Mouse (Mus musculus): Measurements from ENCODE around the gene Rai1.
A peak's percentile ranks its signal among the peaks of the same experiment; 100 is the strongest.

Rai1 gene

GRCm38 (mm10) chr11:60195108-60195507 is 90.3 kb downstream of the Rai1 start:
- no peak for DNase-seq

DNA sequence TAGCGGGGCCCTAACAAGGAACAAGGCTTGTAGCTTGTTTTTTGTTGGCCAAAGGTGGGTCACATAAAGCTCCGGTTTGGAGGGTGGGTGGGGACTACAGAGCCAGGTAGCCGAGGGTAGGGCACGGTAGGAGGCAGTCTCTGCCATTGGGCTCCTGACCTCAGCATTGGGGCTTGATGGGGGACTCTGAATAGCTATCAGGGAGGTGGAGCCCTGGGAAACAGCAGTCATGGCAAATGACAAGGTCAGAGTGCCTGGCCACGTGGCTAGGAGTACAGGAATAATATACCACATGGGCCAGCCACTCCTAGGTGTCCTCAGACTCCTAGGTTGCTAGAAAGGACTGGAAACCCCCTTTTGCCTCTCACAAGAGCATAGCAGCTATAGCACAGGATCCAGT is 91.5 kb downstream of the Rai1 start:
- DNase-seq, result no peak

DNA sequence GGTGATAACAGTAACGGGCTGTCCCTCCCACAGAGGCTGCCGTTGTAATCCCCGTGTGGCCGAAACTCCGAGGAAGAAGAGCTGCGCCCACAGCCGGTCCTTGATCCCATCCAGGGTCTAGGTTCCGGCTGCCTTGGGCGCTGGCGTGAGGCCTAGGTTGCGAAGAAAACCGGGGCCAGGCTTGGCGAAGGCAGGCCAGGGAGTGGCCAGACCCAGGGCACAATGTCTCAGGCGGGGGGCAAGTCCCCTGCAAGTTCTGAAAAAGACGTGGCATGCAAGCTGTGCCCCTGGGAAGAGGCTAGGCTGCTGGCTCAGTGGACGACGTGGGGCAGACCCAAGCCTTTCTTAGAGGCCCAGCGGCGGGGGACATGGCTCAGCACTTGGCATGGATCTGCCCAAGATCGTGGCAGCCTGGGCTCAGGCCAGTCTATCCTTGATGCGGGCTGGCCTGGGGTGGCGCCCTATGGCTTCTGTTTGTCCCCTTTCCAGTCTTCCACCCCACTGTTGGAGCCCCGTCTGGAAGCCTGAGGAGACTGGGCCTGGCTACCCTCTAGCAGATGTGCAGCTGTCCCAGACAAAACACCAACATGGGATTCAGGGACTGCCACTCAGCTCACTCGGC is 93.3 kb downstream of the Rai1 start:
- no peak for DNase-seq

- DNase-seq, result no peak
Measured at GRCm38 (mm10) chr11:60198651-60199050, 93.8 kb downstream of the Rai1 start.

- peak; percentile 88 to 90 for DNase-seq
Measured at GRCm38 (mm10) chr11:60199702-60200184, 94.9 kb downstream of the Rai1 start.

DNA sequence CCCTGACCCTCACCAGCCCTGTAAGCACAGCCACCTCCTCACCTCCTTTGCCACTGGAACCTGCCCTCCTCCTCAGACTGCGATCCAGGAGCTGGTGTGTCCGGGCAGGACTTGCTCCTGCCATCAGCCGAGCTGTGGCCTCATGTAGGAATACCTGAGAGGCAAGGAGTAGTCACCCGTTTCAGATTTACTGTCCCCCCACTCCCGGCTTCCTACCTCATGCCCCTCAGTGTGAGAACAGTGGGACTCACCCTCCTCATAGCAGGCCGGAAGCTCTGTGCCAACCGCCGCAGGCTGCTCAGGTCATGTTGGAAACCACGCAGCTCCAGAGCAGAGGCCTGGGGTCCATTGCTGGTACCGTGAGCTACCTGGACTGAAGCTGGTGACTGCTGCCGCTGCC is 95.6 kb downstream of the Rai1 start:
- DNase-seq, result no peak

DNA sequence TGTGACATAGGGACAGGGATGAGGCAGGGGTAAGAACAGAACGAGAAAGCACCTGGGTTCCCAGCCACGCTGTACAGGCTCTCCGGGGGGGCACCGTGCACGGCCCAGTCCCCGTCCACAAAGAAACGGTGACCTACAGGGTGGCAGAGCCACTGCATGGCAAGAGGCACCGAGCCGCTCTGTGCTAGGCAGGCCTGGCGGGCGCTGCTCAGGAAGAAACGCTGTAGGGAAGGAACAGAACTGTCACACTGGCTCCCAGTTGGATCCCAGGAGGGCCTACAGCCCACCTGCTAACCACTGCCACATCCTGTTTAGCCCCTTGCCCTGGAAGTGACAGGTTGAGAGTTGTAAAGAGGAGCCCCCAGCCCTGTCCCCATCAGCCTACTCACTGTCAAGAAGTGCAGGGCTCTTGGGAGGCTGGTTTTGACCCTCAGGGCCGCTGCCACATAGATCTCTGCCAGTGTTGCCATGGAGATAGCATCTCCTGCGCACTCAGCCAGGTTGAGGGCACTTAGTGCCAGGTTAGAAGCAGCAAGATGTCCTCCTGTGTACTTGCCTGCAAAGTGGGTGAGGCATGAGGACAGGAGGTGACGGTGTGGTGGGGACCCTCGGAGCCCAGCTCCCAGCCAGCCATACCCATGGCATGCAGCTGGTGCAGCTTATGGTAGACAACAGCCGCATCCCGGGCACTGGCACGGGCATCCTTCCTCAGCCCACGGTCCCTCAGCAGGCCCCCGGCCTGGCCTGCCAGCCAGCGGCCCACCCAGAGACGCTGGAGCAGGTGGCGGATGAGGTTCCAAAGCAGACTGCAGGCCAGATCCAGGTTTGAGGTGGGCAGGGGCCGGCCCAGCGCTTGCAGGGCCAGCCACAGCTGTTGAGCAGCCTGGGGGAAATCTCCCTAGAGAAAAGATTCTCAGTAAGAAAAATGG is 98.2 kb downstream of the Rai1 start:
- no peak for DNase-seq

DNA sequence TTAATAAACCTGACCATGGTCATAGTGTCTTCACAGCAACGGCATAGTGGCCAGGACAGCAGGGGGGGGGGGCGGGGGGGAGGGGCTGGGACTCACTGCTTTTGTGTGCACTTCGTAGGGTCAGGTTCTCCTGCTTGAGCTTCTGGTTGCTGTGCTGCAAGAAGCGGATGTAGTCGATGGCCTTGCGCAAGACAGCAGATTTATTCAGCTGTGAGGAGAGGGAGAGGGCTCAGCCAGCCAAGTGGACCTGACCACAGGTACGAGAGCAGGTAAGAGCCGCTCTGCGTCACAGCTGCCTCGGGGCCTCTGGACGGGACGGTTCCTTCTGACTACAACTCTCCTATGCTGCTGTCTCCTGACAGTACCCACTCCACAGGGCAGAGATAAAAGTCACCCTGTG is 100.2 kb downstream of the Rai1 start:
- peak; percentile 88 to 92 for DNase-seq

GRCm38 (mm10) chr11:60206207-60206606 is 101.4 kb downstream of the Rai1 start:
- DNase-seq, result peak; percentile 69 to 77

- DNase-seq, result no peak
Measured at GRCm38 (mm10) chr11:60208201-60208600, 103.4 kb downstream of the Rai1 start.

- DNase-seq, result no peak
Measured at GRCm38 (mm10) chr11:60208712-60209111, 103.9 kb downstream of the Rai1 start.

DNA sequence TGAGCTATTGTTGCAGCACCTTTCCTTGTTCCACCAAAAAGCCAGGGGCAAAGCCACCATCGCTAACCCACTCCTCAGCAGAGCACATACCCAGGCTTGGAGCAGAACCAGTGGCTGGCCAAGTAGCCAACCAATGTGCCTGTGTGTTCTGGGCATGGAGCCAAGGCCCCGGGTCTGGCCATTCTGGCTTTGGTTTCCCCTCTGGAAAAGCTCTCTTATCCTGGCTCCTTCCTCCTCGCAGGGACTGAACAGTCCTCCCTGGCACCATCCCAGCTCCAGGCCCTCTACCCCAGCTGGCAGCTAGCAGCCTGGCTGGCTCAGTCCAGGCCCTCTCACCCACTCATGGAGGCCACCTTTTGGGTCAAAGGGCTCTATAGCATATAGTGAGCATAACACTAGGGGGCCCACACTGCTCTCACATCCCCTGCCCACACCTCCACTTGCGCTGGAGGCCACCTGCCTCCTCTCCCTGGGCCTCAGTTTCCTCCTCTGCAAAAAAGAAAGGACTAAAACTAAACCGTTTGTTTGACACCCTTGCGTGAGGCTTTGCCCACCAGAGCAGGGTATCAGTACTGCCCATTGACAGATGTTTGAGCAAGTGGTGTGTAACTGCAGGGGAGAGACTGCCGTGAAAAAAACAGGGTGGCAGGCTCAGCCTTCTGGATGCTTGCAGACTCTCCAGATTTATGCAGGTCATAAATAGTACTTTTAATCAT is 104.6 kb downstream of the Rai1 start:
- peak; percentile 81 to 85 for DNase-seq

DNA sequence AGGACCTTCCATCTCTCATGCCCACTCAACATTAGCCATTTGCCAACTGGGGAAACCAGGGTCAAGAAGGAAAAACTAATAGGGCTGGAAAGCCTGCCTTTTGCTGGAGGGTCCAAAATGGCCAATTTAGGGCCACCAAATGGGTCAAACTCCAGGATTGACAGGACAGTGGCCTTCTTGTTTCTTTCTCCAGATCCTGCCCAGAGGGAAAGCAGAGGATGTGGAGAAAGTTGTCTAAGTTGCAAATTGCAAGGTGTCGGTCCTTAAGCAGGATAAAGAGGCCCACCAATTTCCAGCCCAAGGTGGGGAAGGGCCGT is 105.1 kb downstream of the Rai1 start:
- no peak for DNase-seq

DNA sequence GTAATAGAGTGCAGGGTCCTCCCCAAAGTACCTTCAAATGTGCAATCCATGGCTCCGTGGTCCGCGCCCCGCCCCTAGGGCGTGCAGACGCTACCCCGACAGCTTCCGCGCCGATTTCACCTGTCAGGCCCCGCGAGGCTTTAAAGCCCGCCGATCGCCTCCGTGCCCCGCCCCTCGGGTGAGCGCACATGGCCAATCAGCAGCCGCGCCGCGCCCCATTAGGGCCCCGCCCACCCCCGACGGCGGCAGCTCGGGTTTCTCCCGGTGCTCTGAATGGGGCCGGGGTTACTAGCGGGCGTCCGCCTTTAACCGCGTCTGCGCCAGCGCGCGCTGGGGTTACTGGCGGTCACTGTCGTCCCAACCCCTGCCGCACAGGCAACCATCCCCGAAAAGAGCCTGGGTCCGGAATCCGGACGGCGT is 105.5 kb downstream of the Rai1 start:
- DNase-seq, result peak; percentile 95 to 97

DNA sequence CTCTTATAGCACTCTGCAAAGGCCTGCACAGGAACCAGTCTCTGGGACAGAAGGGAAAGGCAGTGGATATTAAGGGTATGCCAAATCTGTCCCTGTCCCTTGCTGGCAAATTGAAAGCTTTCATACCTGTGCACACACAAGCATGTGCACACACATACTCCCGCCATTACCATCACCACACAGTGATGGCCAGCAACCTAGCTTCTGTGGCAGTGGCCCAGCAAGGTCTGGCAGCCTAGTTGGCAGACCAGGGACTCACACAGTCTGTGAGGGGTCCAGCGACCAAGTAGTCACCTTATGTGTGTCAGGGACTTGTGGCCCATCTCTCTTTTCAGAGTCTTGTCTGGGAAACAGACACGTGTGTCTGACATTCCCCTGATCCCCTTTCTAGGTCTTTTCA is 106.3 kb downstream of the Rai1 start:
- DNase-seq, result no peak

DNA sequence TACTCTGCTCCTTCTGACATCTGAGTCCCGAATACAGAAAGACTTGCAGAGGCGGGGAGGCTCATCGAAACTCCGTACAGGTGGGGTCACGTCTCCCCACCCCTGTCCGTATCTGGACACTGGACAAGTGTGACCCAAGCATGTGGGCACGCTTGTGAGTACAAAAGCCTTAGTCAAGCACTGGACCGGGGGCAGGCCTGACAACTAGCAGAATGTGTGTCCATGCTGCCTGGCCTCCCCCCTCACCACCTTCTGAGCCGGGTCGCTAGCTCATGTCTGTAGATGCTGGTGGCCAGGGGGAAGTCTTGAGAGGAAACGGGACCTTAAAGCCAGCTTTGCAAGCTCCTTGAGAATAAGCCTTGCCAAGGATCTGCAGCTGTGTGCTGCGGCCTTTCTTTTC is 106.9 kb downstream of the Rai1 start:
- DNase-seq, result no peak

DNA sequence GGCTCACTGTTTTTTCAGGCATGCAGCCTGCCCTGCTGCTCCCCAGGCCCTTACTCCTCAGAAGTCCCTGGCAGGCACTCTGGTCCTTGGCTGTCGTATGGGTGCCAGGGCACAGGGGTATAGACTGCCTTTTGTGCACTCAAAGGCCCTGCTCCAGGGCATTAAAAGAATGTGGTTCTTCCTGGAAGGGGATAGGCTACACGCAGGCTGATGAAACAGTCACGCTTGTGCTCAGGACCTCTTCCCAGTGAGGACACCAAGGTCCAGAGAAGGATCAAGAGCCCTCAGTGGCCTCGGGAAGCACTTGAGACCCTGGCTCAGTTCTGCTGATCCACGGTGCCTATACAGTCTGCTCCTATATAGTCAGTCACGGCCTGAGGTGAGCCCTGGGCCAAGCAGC is 108.5 kb downstream of the Rai1 start:
- DNase-seq, result peak in 1 of 2 experiments; percentile 48

- no peak for DNase-seq
Measured at GRCm38 (mm10) chr11:60216671-60217070, 111.9 kb downstream of the Rai1 start.

- DNase-seq, result no peak
Measured at GRCm38 (mm10) chr11:60217467-60217866, 112.7 kb downstream of the Rai1 start.

DNA sequence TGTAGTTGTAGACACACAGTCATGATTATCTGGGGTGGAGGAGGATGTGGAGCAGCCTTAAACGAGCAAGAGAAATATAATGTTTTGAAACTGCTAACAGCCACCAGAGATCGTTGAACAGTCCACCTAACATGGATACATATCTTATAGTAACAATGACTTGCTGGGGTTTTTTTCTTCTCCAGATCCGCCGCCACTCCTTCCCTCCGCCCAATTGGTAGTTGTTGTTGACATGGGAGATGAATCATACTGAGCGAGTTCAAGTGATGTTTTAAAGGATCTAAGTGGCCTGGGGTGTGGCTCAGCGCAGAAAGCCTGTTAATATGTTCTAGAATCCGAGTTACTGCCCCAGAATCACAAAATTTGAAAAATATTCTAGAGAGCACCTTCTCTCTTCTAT is 114.8 kb downstream of the Rai1 start:
- peak; percentile 63 to 76 for DNase-seq

DNA sequence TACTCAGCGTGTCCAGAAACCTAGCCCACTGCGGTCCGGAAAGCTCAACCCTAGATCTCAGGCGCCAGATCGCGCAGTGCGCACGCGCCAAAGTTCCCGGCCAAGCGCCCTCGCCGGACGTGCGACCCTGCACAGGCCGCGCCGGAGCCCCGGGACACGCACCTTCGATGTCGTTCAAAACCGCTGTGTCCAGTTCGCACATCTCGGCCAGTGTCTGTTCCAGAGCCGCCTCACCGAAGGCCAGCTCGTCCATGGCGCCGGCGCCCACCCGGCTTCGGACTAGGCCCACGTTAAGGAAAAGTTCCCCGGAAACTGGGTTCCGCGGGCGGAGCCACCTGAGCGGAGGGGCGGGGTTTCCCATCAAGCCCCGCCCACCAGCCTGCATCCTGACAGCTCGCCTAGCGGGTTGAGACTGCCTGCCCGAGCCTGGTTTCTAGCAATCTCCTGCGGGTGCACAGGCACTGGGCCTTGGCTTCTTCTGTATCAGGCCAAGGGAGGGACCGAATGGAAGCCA is 115.5 kb downstream of the Rai1 start:
- peak; percentile 90 to 93 for DNase-seq

DNA sequence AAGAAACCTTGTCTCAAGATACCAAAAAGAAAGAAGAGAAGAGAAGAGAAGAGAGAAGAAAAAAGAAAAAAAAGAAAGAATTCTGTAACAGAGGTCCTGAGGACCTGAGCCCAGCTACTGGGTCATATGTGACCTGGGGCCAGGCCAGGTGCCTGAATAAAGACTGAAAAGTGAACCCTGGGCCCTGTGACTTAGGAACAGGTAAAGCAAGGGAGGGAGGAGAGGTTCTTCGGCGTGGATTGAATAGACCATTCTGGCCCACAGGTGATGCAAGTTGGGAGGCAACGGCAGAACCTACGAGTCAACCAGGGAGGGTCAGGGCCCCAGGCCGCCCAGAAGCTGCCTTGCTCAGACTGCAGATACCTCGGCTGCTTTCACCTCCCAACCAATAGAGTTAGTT is 116.6 kb downstream of the Rai1 start:
- DNase-seq, result no peak

GRCm38 (mm10) chr11:60222085-60222468 is 117.3 kb downstream of the Rai1 start:
- no peak for DNase-seq

Measured in lung, adult 18-20 months (tissue).